Mouse (Mus musculus) kidney, adult 9 months (tissue): ENCODE results near the gene Dlgap1.
"Not testable (repeated sequence)": the region's sequence is repeated elsewhere in the genome, so short reads cannot be mapped to it uniquely, and the experiment has no call there.

Experiments
- DNase-seq: peaks from one replicate; pipeline ENCODE4 v3.0.0; 2022

Gene Dlgap1

GRCm38 (mm10) chr17:70550793-70551192, 581.9 kb downstream of the Dlgap1 start:
- no peak for DNase-seq

DNA sequence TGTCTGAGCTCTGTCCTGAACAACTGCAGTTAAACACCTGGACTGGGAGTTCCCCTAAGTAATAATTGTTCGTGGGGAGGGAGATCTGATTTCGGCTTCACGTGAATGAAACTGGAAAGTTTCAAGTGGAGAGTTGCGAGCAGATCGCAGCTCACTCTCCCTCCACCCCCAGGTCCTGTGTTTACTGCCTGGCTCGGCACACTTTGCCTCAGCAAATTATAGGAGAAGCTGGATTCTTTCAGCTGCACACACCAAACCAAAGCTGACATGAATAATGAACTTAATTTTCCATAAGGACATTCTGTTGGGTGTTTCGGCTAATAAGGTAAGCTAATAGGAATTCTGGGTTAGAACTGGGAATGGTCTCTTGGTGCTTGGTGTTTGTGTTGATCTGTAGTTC, 592.7 kb downstream of the Dlgap1 start:
- no peak for DNase-seq

DNA sequence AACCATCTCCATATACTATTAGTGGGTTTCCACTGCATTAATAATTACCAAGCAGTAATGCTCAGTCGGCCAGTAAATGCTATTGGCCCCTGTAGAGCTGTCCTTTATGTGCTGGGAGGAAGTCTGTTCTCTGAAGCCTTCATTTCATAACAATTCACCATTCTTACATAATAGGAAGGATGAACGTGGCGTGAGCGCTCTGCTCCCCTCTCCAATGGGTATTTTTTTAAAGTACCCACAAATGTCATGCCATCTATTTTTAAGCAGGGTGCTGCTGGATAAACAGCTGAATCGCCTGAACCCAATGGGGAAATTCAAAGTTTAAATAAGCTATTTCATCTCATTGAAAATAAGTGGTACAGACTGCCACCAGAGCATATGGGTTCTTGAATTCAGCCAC, 602.0 kb downstream of the Dlgap1 start:
- no peak for DNase-seq

GRCm38 (mm10) chr17:70583042-70583441, 614.2 kb downstream of the Dlgap1 start:
- no peak for DNase-seq

- no peak for DNase-seq
Measured at GRCm38 (mm10) chr17:70586735-70587425, 618.0 kb downstream of the Dlgap1 start.

DNA sequence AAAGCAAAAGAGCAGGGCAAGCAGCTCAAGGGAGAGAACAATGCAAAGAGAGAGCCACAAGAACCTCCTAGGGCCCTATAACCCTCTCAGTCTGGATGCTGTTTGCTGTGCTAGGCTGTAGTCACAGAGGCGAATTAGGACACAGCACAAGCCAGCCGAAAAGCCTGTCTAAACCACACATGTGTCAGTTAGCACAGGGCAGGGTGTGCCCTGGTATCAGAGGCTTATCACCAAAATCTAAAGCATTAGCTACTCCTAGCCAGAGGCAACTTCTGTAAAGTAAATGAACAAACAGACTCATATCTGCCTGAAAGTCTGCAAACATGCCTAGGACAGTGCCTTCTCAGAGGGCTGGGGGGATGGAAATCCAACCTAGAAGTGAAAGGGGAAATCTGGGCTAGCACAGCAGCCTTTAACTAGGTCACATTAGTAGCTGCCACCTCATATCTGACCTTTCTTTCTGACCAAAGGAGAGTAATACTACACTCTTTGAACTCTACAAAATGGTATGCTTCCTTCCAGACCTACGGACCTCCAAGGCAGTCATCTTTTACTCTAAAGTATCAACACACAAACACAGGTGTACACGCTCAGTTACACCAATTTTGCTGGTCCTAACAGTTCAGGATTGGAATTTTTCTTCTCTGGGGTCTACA, 619.2 kb downstream of the Dlgap1 start:
- DNase-seq = not testable (repeated sequence)

- DNase-seq = no peak
Measured at GRCm38 (mm10) chr17:70588691-70589090, 619.8 kb downstream of the Dlgap1 start.

DNA sequence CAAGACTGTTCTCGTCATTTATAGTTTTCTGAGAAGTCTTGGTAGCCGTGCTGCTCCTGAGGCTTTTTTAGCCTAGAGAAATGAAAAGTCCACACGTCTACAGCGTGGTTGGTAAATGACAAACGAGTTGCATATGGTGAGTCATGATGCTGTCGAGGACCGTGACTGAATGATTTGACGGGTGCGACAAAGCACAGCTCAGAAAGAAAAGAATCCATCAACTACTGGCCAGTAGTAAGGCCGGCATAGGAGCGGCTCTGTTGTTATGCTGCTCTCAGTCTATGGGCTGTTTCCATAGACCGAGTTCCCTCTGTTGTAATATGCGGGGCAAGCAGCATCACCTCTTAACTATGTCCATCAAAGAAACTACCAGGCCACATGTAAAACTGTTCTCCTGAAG, 620.3 kb downstream of the Dlgap1 start:
- no peak for DNase-seq

- no peak for DNase-seq
Measured at GRCm38 (mm10) chr17:70590506-70590905, 621.6 kb downstream of the Dlgap1 start.

DNA sequence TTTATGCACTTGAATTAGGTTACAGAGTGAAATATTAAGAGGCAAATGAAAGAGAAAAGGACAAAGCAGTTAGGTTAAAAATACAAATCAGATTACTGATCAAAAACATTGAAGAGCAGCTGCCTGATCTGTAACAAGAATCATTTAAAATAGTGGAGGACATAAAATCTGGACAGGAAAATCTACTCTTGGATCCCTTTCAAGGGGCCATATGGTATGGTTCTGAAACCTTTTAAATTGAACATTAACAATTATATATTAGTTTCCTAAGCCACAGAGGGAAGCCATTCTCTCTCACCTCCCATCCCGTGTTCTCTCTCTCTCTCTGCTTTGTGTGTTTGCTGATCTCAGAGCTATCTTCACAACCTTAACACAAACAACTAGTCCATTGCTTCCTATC, 625.4 kb downstream of the Dlgap1 start:
- no peak for DNase-seq

- no peak for DNase-seq
Measured at GRCm38 (mm10) chr17:70596326-70596725, 627.5 kb downstream of the Dlgap1 start.

GRCm38 (mm10) chr17:70600462-70600861, 631.6 kb downstream of the Dlgap1 start:
- DNase-seq = no peak

- no peak for DNase-seq
Measured at GRCm38 (mm10) chr17:70602051-70602450, 633.2 kb downstream of the Dlgap1 start.

DNA sequence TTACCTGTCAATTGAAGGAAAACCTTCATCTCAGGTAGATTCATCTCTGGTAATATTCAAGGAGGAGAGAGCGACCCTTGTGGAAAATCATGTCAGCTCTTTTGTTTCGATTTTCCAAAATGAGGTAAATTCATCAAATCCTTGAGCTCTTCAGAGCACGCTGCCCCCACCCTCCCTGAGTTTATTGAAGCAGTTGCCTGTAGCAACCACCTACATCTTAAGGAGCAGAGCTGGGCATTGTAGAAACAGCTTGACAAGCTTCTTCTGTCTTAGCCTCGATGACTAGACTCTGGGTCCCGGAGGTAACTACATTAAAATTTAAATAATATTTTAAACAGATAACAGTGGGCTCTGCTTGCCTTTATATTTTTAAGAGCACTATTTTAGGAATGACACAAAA, 636.8 kb downstream of the Dlgap1 start:
- no peak for DNase-seq

DNA sequence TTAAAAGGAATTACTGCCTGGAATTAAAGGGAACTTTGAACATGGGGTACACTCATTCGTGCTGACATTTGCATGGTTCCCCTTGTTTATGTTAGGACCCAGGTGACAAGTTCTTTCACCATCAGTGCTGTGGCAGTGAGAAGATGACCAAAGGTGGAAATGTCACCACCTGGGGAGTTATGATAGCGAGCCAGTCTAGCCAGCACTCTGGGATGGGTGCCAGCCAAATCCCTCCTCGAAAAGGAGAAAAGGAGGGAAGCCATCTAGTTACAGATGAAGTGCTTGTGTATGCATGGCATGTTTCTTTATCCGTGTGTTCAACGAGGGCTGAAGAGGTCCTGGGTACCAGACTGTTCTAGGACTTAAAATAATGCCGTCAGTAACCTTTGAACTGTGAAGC, 643.3 kb downstream of the Dlgap1 start:
- DNase-seq = no peak

DNA sequence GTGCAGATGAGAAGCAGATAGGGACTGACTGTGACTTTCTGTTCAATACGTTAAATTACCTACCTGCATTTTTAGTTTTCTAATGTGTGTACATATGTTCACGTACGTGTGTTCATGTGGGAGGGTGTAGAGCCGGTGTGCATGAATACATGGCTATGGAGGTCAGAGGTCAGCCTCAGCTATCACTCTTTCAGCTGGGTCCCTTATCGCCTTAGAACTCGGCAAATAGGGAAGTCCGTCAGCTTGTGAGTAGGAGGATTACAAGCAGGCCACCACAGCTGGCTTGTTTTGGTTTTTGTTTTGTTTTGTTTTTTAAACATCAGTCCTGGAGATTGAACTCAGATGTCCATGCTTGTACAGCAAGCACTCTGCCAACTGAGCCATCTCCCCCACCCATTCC, 645.0 kb downstream of the Dlgap1 start:
- DNase-seq = no peak

DNA sequence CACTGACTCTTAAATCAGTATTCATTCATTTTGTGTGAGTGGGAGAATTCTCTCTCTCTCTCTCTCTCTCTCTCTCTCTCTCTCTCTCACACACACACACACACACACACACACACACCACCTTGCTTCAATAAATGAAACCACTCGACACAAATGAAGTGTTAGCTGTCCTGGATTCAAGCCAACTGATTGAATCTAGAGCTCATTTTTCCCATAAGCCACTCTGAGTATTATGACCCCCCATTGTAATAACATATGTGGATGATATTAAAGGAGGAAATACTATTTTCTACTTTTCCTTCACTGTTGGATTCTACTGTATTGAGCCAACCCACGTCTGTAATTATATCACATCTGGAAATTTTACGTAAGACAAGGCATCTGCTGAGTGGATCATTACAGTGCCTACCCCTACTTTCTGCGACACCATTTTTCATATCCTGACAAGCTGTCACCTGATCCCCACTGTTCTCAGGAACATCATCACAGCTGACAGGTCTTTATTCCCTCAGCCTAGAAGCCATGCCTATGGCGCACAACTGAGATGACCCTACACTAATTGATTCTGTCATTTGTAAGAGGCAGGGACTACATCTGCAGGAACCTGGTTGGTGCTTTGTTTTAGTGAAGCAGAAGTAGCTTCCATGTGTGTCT, 645.7 kb downstream of the Dlgap1 start:
- DNase-seq = no peak

DNA sequence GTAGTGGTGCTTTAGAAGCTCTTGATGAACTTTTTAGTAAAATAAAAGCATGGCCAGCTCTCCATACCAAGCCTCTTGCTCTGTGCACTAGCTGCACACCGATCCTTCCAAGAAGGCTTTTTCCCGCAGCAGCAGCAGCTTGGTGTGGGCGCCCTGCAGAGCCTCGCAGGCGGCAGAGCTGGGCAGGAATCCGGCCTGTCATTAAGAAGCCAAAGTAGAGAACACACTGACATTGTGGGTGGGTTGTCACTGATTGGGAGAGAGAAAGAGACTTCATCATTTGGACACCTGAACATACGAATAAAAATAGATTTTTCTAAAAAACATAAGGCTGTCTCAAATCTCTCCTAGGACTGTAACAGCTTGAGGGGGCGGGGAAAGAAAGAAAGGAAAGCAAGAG, 653.6 kb downstream of the Dlgap1 start:
- no peak for DNase-seq

DNA sequence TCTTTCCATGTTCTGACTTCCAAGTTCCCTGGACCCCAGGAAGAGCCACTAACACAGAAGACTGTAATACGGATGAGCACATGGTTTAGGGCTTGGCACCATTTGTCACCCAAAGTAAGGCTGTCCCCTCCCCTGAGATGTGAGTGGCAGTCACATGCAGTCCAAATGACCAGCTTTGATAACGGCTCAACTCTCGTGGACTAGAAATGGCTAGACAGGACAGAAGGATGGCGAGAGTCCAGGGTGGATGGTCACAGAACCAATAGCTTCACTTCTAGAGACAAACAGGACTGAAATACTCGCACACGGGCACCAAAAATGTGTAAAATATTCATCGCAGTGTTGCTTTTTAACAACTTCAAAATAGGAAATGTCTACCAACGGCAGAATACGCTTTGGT, 657.5 kb downstream of the Dlgap1 start:
- DNase-seq = no peak

DNA sequence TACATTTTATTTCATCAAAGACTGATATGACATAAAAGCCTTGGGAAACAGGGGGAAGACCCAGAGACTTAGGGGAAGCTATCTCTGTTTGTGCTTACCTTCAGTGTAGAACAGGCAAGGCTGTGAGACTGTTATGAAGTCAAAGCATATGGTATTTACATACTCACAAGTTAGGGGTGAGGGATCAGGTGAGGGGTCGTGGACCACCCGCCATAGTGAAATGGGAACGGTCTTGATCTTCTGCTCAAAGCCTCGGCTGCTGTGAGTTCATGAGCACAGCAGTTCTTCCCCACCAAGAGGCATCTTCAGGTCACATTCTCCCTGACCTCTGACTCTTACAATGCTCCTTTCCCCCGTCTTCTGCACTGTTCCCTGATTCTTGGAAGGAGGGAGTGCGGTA, 658.1 kb downstream of the Dlgap1 start:
- no peak for DNase-seq

DNA sequence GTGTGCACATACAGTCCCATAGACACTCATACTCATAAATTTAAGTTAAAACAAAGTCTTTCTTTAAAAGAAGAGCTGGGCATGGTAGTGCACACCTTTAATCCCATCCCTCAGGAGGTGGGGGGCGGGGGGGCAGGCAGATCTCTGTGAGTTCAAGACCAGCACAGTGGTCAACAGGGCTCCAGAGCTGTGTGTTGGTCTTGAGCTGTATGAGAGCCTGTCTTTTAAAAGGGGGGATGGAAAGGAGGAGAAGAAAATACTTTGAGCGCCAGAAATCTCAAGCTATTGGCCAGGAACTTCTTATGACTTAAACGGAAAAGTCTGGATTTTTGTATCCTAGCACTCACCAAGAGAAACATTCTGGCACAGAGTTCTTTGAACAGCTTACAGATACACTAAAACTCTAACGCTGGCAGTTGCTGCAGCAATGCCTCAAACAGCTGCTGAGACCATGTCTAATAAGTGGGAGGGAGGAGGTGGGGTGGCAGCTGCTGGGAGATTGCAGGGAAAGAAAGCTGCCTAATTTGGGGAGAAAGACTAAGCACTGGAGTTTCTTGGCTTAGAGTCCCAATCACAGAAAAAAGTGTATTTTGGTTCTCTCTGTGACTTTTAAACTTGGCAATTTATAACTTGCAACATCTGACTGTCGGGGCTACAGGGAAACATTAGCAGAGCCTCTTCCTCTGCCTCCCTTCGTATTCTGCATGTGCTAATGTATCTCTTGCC, 660.9 kb downstream of the Dlgap1 start:
- no peak for DNase-seq

GRCm38 (mm10) chr17:70633181-70633944, 664.5 kb downstream of the Dlgap1 start:
- DNase-seq = peak; percentile 57

- DNase-seq = no peak
Measured at GRCm38 (mm10) chr17:70643211-70643610, 674.3 kb downstream of the Dlgap1 start.
